Mouse (Mus musculus) CH12.LX (cell line): ENCODE results near the gene Bclaf3. TPM values are rescaled to one million over a fixed set of nuclear protein-coding genes. Genes with fewer than 3 reads are reported as not detected.
A peak's percentile ranks its signal among the peaks of the same experiment; 100 is the strongest.

Experiments
- DNase-seq: peaks from one replicate; pipeline ENCODE4 v3.0.0-alpha.2; 2013; ENCODE audit errors: extremely low read depth
- H3K27ac ChIP-seq: 2 replicates; pipeline ENCODE4 v1.5.1; 2012; ENCODE audit warnings: low read depth, mild to moderate bottlenecking, control low read depth, moderate library complexity; ENCODE audit not compliant: insufficient read depth
- H3K27me3 ChIP-seq: replicated peaks from 2 replicates; pipeline ENCODE3; 2012; ENCODE audit warnings: inconsistent platforms
- H3K36me3 ChIP-seq, 2 experiments: replicated peaks in 1 of 2; 2 replicates each; pipeline versions ENCODE3 to v1.6.1; 2012; ENCODE audit warnings: inconsistent platforms in 1 of 2, low read length in 1 of 2, mild to moderate bottlenecking in 1 of 2, mixed read lengths in 1 of 2, moderate library complexity in 1 of 2; ENCODE audit not compliant: control insufficient read depth in 1 of 2, insufficient read depth in 1 of 2
- H3K4me1 ChIP-seq, 2 experiments: 2 replicates each; pipeline ENCODE4 v1.6.1; 2012; ENCODE audit warnings: inconsistent platforms in 1 of 2, moderate library complexity in 1 of 2; ENCODE audit not compliant: insufficient read depth in 2 of 2, control insufficient read depth in 1 of 2
- H3K4me2 ChIP-seq: 2 replicates; pipeline ENCODE4 v1.6.1; 2012; ENCODE audit warnings: low read depth, mild to moderate bottlenecking, control low read depth; ENCODE audit not compliant: poor library complexity, insufficient read depth, severe bottlenecking
- H3K4me3 ChIP-seq, 3 experiments: fragments of 150-350 bp in 1 of 3; sonication (generic) in 1 of 3; replicated peaks in 1 of 3; 2 replicates each; pipeline versions ENCODE3 to v1.5.1; 2011 to 2012; ENCODE audit warnings: low read depth in 2 of 3, low read length in 2 of 3, mild to moderate bottlenecking in 2 of 3, moderate library complexity in 2 of 3, control low read depth in 1 of 3, improper control_type of control experiment in 1 of 3, inconsistent platforms in 1 of 3, mixed read lengths in 1 of 3; ENCODE audit not compliant: poor library complexity in 1 of 3
- H3K79me2 ChIP-seq: replicated peaks from 2 replicates; pipeline ENCODE4 v1.6.1; 2012; ENCODE audit warnings: mild to moderate bottlenecking, moderate library complexity; ENCODE audit not compliant: control insufficient read depth, poor library complexity, insufficient read depth, severe bottlenecking; ENCODE audit errors: extremely low read depth
- H3K9ac ChIP-seq: 2 replicates; pipeline ENCODE4 v1.6.1; 2012; ENCODE audit warnings: low read depth, mild to moderate bottlenecking, control low read depth, moderate library complexity; ENCODE audit not compliant: insufficient read depth
- H3K9me3 ChIP-seq: replicated peaks from 2 replicates; pipeline ENCODE3; 2012; ENCODE audit warnings: low read length, inconsistent platforms, mixed read lengths
- CHD1 ChIP-seq: IDR thresholded peaks from 2 replicates; pipeline ENCODE4 v1.6.1; 2012; ENCODE audit warnings: low read depth, low read length, improper control_type of control experiment, inconsistent platforms
- CTCF ChIP-seq, 2 experiments: IDR thresholded peaks in 1 of 2; conservative IDR thresholded peaks in 1 of 2; 2 replicates each; pipeline ENCODE4 v1.5.1; 2011 to 2012; ENCODE audit warnings: low read depth in 2 of 2, low read length in 2 of 2, improper control_type of control experiment in 1 of 2, inconsistent platforms in 1 of 2, mild to moderate bottlenecking in 1 of 2, moderate library complexity in 1 of 2
- E2F4 ChIP-seq: IDR thresholded peaks from 2 replicates; pipeline ENCODE4 v1.6.1; 2011; ENCODE audit warnings: low read depth, low read length, improper control_type of control experiment; ENCODE audit not compliant: insufficient replicate concordance
- ETS1 ChIP-seq: conservative IDR thresholded peaks from 2 replicates; pipeline ENCODE4 v1.6.1; 2012; ENCODE audit warnings: low read depth, mild to moderate bottlenecking, inconsistent platforms, low read length, improper control_type of control experiment, moderate library complexity
- GABPA ChIP-seq: IDR thresholded peaks from 2 replicates; pipeline ENCODE4 v1.6.1; 2012; ENCODE audit warnings: low read depth, low read length, improper control_type of control experiment, inconsistent platforms; ENCODE audit not compliant: insufficient replicate concordance
- HCFC1 ChIP-seq: IDR thresholded peaks from 2 replicates; pipeline ENCODE4 v1.6.1; 2012; ENCODE audit warnings: low read depth, mild to moderate bottlenecking, inconsistent platforms, low read length, improper control_type of control experiment
- IRF4 ChIP-seq: IDR thresholded peaks from 2 replicates; pipeline ENCODE4 v1.6.1; 2014; ENCODE audit warnings: low read depth, mild to moderate bottlenecking, inconsistent platforms, low read length, improper control_type of control experiment
- JUN ChIP-seq: IDR thresholded peaks from 2 replicates; pipeline ENCODE4 v1.6.1; 2011; ENCODE audit warnings: low read depth, mild to moderate bottlenecking, low read length, improper control_type of control experiment, moderate library complexity; ENCODE audit not compliant: insufficient read depth
- JUND ChIP-seq: conservative IDR thresholded peaks from 2 replicates; pipeline ENCODE4 v1.6.1; 2011; ENCODE audit warnings: low read depth, low read length, improper control_type of control experiment
- MAFK ChIP-seq: IDR thresholded peaks from 2 replicates; pipeline ENCODE4 v1.6.1; 2011; ENCODE audit warnings: low read length, improper control_type of control experiment; ENCODE audit not compliant: insufficient replicate concordance
- MAZ ChIP-seq: IDR thresholded peaks from 2 replicates; pipeline ENCODE4 v1.6.1; 2012; ENCODE audit warnings: low read depth, mild to moderate bottlenecking, inconsistent platforms, low read length, improper control_type of control experiment, moderate library complexity
- NRF1 ChIP-seq: IDR thresholded peaks from 2 replicates; pipeline ENCODE4 v1.6.1; 2014; ENCODE audit warnings: low read depth, mild to moderate bottlenecking, inconsistent platforms, low read length, improper control_type of control experiment, moderate library complexity
- POLR2A ChIP-seq: IDR thresholded peaks from 2 replicates; pipeline ENCODE4 v1.6.1; 2011; ENCODE audit warnings: low read depth, mild to moderate bottlenecking, improper control_type of control experiment, low read length
- SIN3A ChIP-seq: IDR thresholded peaks from 2 replicates; pipeline ENCODE4 v1.6.1; 2012; ENCODE audit warnings: low read length, improper control_type of control experiment, inconsistent platforms
- SMC3 ChIP-seq: IDR thresholded peaks from 2 replicates; pipeline ENCODE4 v1.6.1; 2011; ENCODE audit warnings: low read depth, low read length, improper control_type of control experiment
- TBP ChIP-seq: conservative IDR thresholded peaks from 2 replicates; pipeline ENCODE4 v1.6.1; 2011; ENCODE audit warnings: low read depth, low read length, improper control_type of control experiment
- TCF12 ChIP-seq: IDR thresholded peaks from 2 replicates; pipeline ENCODE4 v1.6.1; 2014; ENCODE audit warnings: low read depth, mild to moderate bottlenecking, inconsistent platforms, low read length, improper control_type of control experiment
- ZC3H11A ChIP-seq: IDR thresholded peaks from 2 replicates; pipeline ENCODE4 v1.6.1; 2012; ENCODE audit warnings: low read depth, mild to moderate bottlenecking, inconsistent platforms, low read length, improper control_type of control experiment
- ZMIZ1 ChIP-seq: IDR thresholded peaks from 2 replicates; pipeline ENCODE4 v1.6.1; 2012; ENCODE audit warnings: low read depth, mild to moderate bottlenecking, inconsistent platforms, low read length, improper control_type of control experiment
- ZNF384 ChIP-seq: IDR thresholded peaks from 2 replicates; pipeline ENCODE4 v1.6.1; 2012; ENCODE audit warnings: low read depth, low read length, improper control_type of control experiment, inconsistent platforms
- dilution Hi-C: fragments of 300-500 bp; cut with MboI; formaldehyde crosslinking; loops from 2 replicates; pipeline ENCODE4 v1.14.3; 2020; ENCODE audit warnings: low sequenced_read_pairs; ENCODE audit not compliant: extremely low pct_unique_long_range_greater_than_20kb, extremely low pct_ligation_motif_present
- in situ Hi-C: fragments of 300-500 bp; cut with MboI; formaldehyde crosslinking; loops from 3 replicates; pipeline ENCODE4 v1.14.3; 2019; ENCODE audit warnings: low sequenced_read_pairs, low pct_ligation_motif_present, low pct_unique_long_range_greater_than_20kb, mixed read lengths
- polyA plus RNA-seq: library from polyadenylated mRNA; unstranded; fragments of >175 nt; gene quantifications from 2 replicates; pipeline ENCODE4 v1.2.1, GENCODE M21; 2012; ENCODE audit warnings: low read depth; ENCODE audit not compliant: insufficient read length
- total RNA-seq, 2 experiments: library from RNA; depleted of rRNA; stranded (reverse); fragments of 300-350 nt in 1 of 2; fragments of >200 nt in 1 of 2; gene quantifications; 2 replicates each; pipeline ENCODE4 v1.2.3; 2012 to 2014

The Bclaf3 gene
- total and polyA plus RNA-seq, 3 experiments = 6.6 to 14.7 (median 14.6) TPM

- peak overlapping the region; percentile 77 for H3K27ac ChIP-seq
- H3K4me3 ChIP-seq = peak overlapping the region; percentile 52 to 96 (median 73)
- dilution Hi-C loops (no loop called here), in situ Hi-C loops (no loop called here)
- H3K9ac ChIP-seq = peak overlapping the region; percentile 70
- peaks cover 4% of the 10 kb centered on the region; the same call in 1 of the 2 replicates for H3K79me2 ChIP-seq
- peak; percentile 16; the same call in 1 of the 2 replicates for TF ChIP-seq ZNF384
- no peak for TF ChIP-seq JUND
- TF ChIP-seq SIN3A = peak; percentile 10; the same call in 1 of the 2 replicates
- H3K4me1 ChIP-seq = peaks cover 2% of the 10 kb centered on the region in 2 experiments
- no peaks in the 10 kb centered on the region for H3K27me3 ChIP-seq
- no peaks in the 10 kb centered on the region for H3K9me3 ChIP-seq
- H3K4me2 ChIP-seq = peak overlapping the region; percentile 74; the same call in 1 of the 2 replicates
- no peak for DNase-seq
- H3K36me3 ChIP-seq = no peaks in the 10 kb centered on the region
Observed at GRCm38 (mm10) chrX:159532811-159533462, 6.4 kb downstream of the Bclaf3 start.

- Histone ChIP-seq H3K4me3 (no peak overlapping the region), H3K9ac (no peak overlapping the region), H3K4me2 (no peak overlapping the region), H3K79me2 (0 out of 2 replicates have a peak, but pooled peaks cover 6% of the 10 kb centered on the region), H3K36me3 (peaks cover 8 to 13% of the 10 kb centered on the region in 2 experiments), H3K27me3 (no peaks in the 10 kb centered on the region)
- no peak for DNase-seq
- in situ Hi-C loops = no loop called here
- TF ChIP-seq SMC3 (no peak), IRF4 (no peak), ZC3H11A (no peak), JUN (no peak), NRF1 (no peak), ETS1 (no peak), ZMIZ1 (no peak), HCFC1 (no peak), POLR2A (no peak), GABPA (no peak), MAFK (no peak), CTCF (conservative IDR thresholded peaks at IDR 0.05 in 1 of 2, IDR thresholded peaks at IDR 0.05 in 1 of 2; ENCODE audit: low read depth in 2 of 2, low read length in 2 of 2) (no peak), MAZ (no peak), E2F4 (no peak), CHD1 (no peak), TBP (no peak), TCF12 (no peak)
- TF ChIP-seq, all 38 proteins: peak for 0
- Histone ChIP-seq H3K4me1 (no peaks in the 10 kb centered on the region; a peak in 1 of 4 replicates), H3K9me3 (no peaks in the 10 kb centered on the region), H3K27ac (no peak overlapping the region)
- dilution Hi-C loops = no loop called here
Observed at GRCm38 (mm10) chrX:159541936-159542335, 15.4 kb downstream of the Bclaf3 start.
